Mouse (Mus musculus): Measurements from ENCODE around the gene Acot8. TPM values are rescaled to one million over a fixed set of nuclear protein-coding genes. Genes with fewer than 3 reads are reported as not detected.

Gene Acot8
- polyA plus RNA-seq, 1 experiment from 2014 or later = 18.9 TPM

GRCm38 (mm10) chr2:164758692-164759091, 46.0 kb downstream of the Acot8 start:
- WGBS = 54% methylated on average over 1 of the region's 1 CpGs
- no peak for ATAC-seq
- H3K27ac ChIP-seq (ENCODE audit: low read length) = no peak overlapping the region

GRCm38 (mm10) chr2:164757841-164758240, 46.8 kb downstream of the Acot8 start:
- H3K27me3 ChIP-seq (replicated peaks; ENCODE audit: insufficient read depth, low read length) = no peaks in the 10 kb centered on the region
- peaks cover 42% of the 10 kb centered on the region for H3K36me3 ChIP-seq (ENCODE audit: insufficient read depth, low read length)
- no peak overlapping the region for H3K9ac ChIP-seq (replicated peaks; ENCODE audit: low read depth)
- no peaks in the 10 kb centered on the region for H3K4me1 ChIP-seq (ENCODE audit: insufficient read depth, low read depth, low read length)
- H3K4me2 ChIP-seq (replicated peaks; ENCODE audit: low read depth, low read length) = no peak overlapping the region
- no peak overlapping the region for H3K27ac ChIP-seq (ENCODE audit: low read length)
- WGBS = 93% methylated on average over 10 of the region's 11 CpGs
- no peak overlapping the region for H3K4me3 ChIP-seq (ENCODE audit: low read depth, low read length)
- ATAC-seq (no peak), DNase-seq (ENCODE audit: low spot score) (no peak)
- no peak for TF ChIP-seq CTCF (IDR thresholded peaks at IDR 0.05)
- TF ChIP-seq EP300 (IDR thresholded peaks at IDR 0.05) = no peak
- H3K9me3 ChIP-seq (ENCODE audit: low read length) = no peaks in the 10 kb centered on the region

More at GRCm38 (mm10) chr2:164758692-164759091, 46.0 kb downstream of the Acot8 start:
- TF ChIP-seq CTCF (IDR thresholded peaks at IDR 0.05) = no peak
- TF ChIP-seq EP300 (IDR thresholded peaks at IDR 0.05) = no peak
- Histone ChIP-seq H3K27me3 (replicated peaks; ENCODE audit: insufficient read depth, low read length) (no peaks in the 10 kb centered on the region), H3K4me1 (ENCODE audit: insufficient read depth, low read depth, low read length) (no peaks in the 10 kb centered on the region), H3K9me3 (ENCODE audit: low read length) (no peaks in the 10 kb centered on the region), H3K4me2 (replicated peaks; ENCODE audit: low read depth, low read length) (no peak overlapping the region), H3K9ac (replicated peaks; ENCODE audit: low read depth) (no peak overlapping the region), H3K36me3 (ENCODE audit: insufficient read depth, low read length) (peaks cover 47% of the 10 kb centered on the region), H3K4me3 (ENCODE audit: low read depth, low read length) (no peak overlapping the region)
- no peak for DNase-seq (ENCODE audit: low spot score)

- TF ChIP-seq EP300 (IDR thresholded peaks at IDR 0.05) (no peak), CTCF (IDR thresholded peaks at IDR 0.05) (no peak)
- peaks cover 38% of the 10 kb centered on the region for H3K36me3 ChIP-seq (ENCODE audit: insufficient read depth, low read length)
- H3K9ac ChIP-seq (replicated peaks; ENCODE audit: low read depth) = no peak overlapping the region
- no peaks in the 10 kb centered on the region for H3K27me3 ChIP-seq (replicated peaks; ENCODE audit: insufficient read depth, low read length)
- H3K9me3 ChIP-seq (ENCODE audit: low read length) = no peaks in the 10 kb centered on the region
- WGBS = 69% methylated on average over 2 of the region's 2 CpGs
- H3K4me2 ChIP-seq (replicated peaks; ENCODE audit: low read depth, low read length) = no peak overlapping the region
- H3K4me3 ChIP-seq (ENCODE audit: low read depth, low read length) = no peak overlapping the region
- no peaks in the 10 kb centered on the region for H3K4me1 ChIP-seq (ENCODE audit: insufficient read depth, low read depth, low read length)
- no peak for DNase-seq (ENCODE audit: low spot score)
- ATAC-seq = no peak
- no peak overlapping the region for H3K27ac ChIP-seq (ENCODE audit: low read length)
These were observed 49.9 kb downstream of the Acot8 start for GRCm38 (mm10) chr2:164754800-164755199.

GRCm38 (mm10) chr2:164754105-164754504, 50.6 kb downstream of the Acot8 start:
- H3K4me2 ChIP-seq (replicated peaks; ENCODE audit: low read depth, low read length) = no peak overlapping the region
- no peak for ATAC-seq
- H3K27me3 ChIP-seq (replicated peaks; ENCODE audit: insufficient read depth, low read length) = no peaks in the 10 kb centered on the region
- no peak for DNase-seq (ENCODE audit: low spot score)
- WGBS = 69% methylated on average over 11 of the region's 11 CpGs
- no peak overlapping the region for H3K4me3 ChIP-seq (ENCODE audit: low read depth, low read length)
- no peak overlapping the region for H3K9ac ChIP-seq (replicated peaks; ENCODE audit: low read depth)
- H3K36me3 ChIP-seq (ENCODE audit: insufficient read depth, low read length) = peaks cover 37% of the 10 kb centered on the region
- H3K27ac ChIP-seq (ENCODE audit: low read length) = no peak overlapping the region
- H3K9me3 ChIP-seq (ENCODE audit: low read length) = no peaks in the 10 kb centered on the region
- TF ChIP-seq EP300 (IDR thresholded peaks at IDR 0.05) = no peak
- TF ChIP-seq CTCF (IDR thresholded peaks at IDR 0.05) = no peak
- no peaks in the 10 kb centered on the region for H3K4me1 ChIP-seq (ENCODE audit: insufficient read depth, low read depth, low read length)

- Histone ChIP-seq H3K27ac (ENCODE audit: low read length) (no peak overlapping the region), H3K9ac (replicated peaks; ENCODE audit: low read depth) (no peak overlapping the region), H3K4me2 (replicated peaks; ENCODE audit: low read depth, low read length) (no peak overlapping the region), H3K9me3 (ENCODE audit: low read length) (no peaks in the 10 kb centered on the region), H3K4me3 (ENCODE audit: low read depth, low read length) (no peak overlapping the region), H3K27me3 (replicated peaks; ENCODE audit: insufficient read depth, low read length) (no peaks in the 10 kb centered on the region), H3K36me3 (ENCODE audit: insufficient read depth, low read length) (peaks cover 26% of the 10 kb centered on the region), H3K4me1 (ENCODE audit: insufficient read depth, low read depth, low read length) (no peaks in the 10 kb centered on the region)
- ATAC-seq = no peak
- no peak for DNase-seq (ENCODE audit: low spot score)
- 75% methylated on average over 2 of the region's 2 CpGs for WGBS
- TF ChIP-seq EP300 (IDR thresholded peaks at IDR 0.05) (no peak), CTCF (IDR thresholded peaks at IDR 0.05) (no peak)
These were observed 52.2 kb downstream of the Acot8 start for GRCm38 (mm10) chr2:164752454-164752853.

- ATAC-seq (no peak), DNase-seq (ENCODE audit: low spot score) (no peak)
- Histone ChIP-seq H3K9ac (replicated peaks; ENCODE audit: low read depth) (no peak overlapping the region), H3K27ac (ENCODE audit: low read length) (no peak overlapping the region), H3K4me1 (ENCODE audit: insufficient read depth, low read depth, low read length) (peaks cover 11% of the 10 kb centered on the region), H3K4me3 (ENCODE audit: low read depth, low read length) (no peak overlapping the region), H3K27me3 (replicated peaks; ENCODE audit: insufficient read depth, low read length) (no peaks in the 10 kb centered on the region), H3K4me2 (replicated peaks; ENCODE audit: low read depth, low read length) (no peak overlapping the region), H3K9me3 (ENCODE audit: low read length) (no peaks in the 10 kb centered on the region), H3K36me3 (ENCODE audit: insufficient read depth, low read length) (peaks cover 7% of the 10 kb centered on the region)
- WGBS = 90% methylated on average over 6 of the region's 6 CpGs
- no peak for TF ChIP-seq EP300 (IDR thresholded peaks at IDR 0.05)
- no peak for TF ChIP-seq CTCF (IDR thresholded peaks at IDR 0.05)
These were observed 55.7 kb downstream of the Acot8 start for GRCm38 (mm10) chr2:164748991-164749390.

- Histone ChIP-seq H3K36me3 (ENCODE audit: insufficient read depth, low read length) (peaks cover 7% of the 10 kb centered on the region), H3K9ac (replicated peaks; ENCODE audit: low read depth) (no peak overlapping the region)
These were observed 56.5 kb downstream of the Acot8 start for GRCm38 (mm10) chr2:164748191-164748590.

More at GRCm38 (mm10) chr2:164748191-164748590, 56.5 kb downstream of the Acot8 start:
- Histone ChIP-seq H3K27ac (ENCODE audit: low read length) (no peak overlapping the region), H3K4me3 (ENCODE audit: low read depth, low read length) (no peak overlapping the region), H3K4me2 (replicated peaks; ENCODE audit: low read depth, low read length) (no peak overlapping the region), H3K4me1 (ENCODE audit: insufficient read depth, low read depth, low read length) (peaks cover 11% of the 10 kb centered on the region), H3K9me3 (ENCODE audit: low read length) (no peaks in the 10 kb centered on the region), H3K27me3 (replicated peaks; ENCODE audit: insufficient read depth, low read length) (no peaks in the 10 kb centered on the region)
- WGBS = 82% methylated on average over 4 of the region's 4 CpGs
- ATAC-seq = no peak
- TF ChIP-seq EP300 (IDR thresholded peaks at IDR 0.05) (no peak), CTCF (IDR thresholded peaks at IDR 0.05) (no peak)
- no peak for DNase-seq (ENCODE audit: low spot score)

Measured in lung, postnatal 0 days (tissue).